Mouse (Mus musculus) heart, postnatal 0 days (tissue): ENCODE measurements around the gene Treh. TPM values are rescaled to one million over a fixed set of nuclear protein-coding genes. Genes with fewer than 3 reads are reported as not detected.

Experiments used
- ATAC-seq: fragments of 200-750 bp; cut with Nextera tagmentation; 2 replicates; pipeline ENCODE4 v1.8.0; 2017; ENCODE audit warnings: low read depth, moderate number of reproducible peaks, moderate library complexity; ENCODE audit not compliant: insufficient read depth
- DNase-seq: peaks from one replicate; pipeline ENCODE4 v3.0.0-alpha.2; 2016; ENCODE audit warnings: low spot score
- H3K27ac ChIP-seq: fragments of 300-500 bp; sonication (generic); 2 replicates; pipeline ENCODE4 v1.5.1; 2014; ENCODE audit warnings: low read depth, mild to moderate bottlenecking
- H3K27me3 ChIP-seq: fragments of 300-500 bp; sonication (generic); 2 replicates; pipeline ENCODE4 v1.6.1; 2014; ENCODE audit warnings: low read length, mixed read lengths; ENCODE audit not compliant: control insufficient read depth, insufficient read depth
- H3K36me3 ChIP-seq: fragments of 300-500 bp; sonication (generic); replicated peaks from 2 replicates; pipeline ENCODE4 v1.6.1; 2014; ENCODE audit warnings: low read length, mixed read lengths; ENCODE audit not compliant: control insufficient read depth, insufficient read depth
- H3K4me1 ChIP-seq: fragments of 300-500 bp; sonication (generic); 2 replicates; pipeline ENCODE4 v1.6.1; 2014; ENCODE audit warnings: antibody characterized with exemption; ENCODE audit not compliant: control insufficient read depth, insufficient read depth
- H3K4me2 ChIP-seq: fragments of 300-500 bp; sonication (generic); 2 replicates; pipeline ENCODE4 v1.6.1; 2014; ENCODE audit warnings: low read depth, mild to moderate bottlenecking, low read length, moderate library complexity
- H3K4me3 ChIP-seq: fragments of 300-500 bp; sonication (generic); 2 replicates; pipeline ENCODE4 v1.5.1; 2014; ENCODE audit warnings: low read depth, low read length
- H3K9ac ChIP-seq: fragments of 300-500 bp; sonication (generic); replicated peaks from 2 replicates; pipeline ENCODE4 v1.6.1; 2014; ENCODE audit warnings: low read depth, low read length, mixed read lengths
- H3K9me3 ChIP-seq: fragments of 300-500 bp; sonication (generic); replicated peaks from 2 replicates; pipeline ENCODE4 v1.6.1; 2016; ENCODE audit warnings: low read length; ENCODE audit not compliant: control insufficient read depth
- CTCF ChIP-seq: IDR thresholded peaks from 2 replicates; pipeline ENCODE4 v1.5.1; 2016; ENCODE audit warnings: antibody characterized with exemption, control low read depth, low read depth
- EP300 ChIP-seq: IDR thresholded peaks from 2 replicates; pipeline ENCODE4 v1.6.1; 2016; ENCODE audit warnings: antibody characterized with exemption, low read depth
- WGBS: fragments of 180-500 bp; shearing (Covaris S2); extraction: QIAGEN DNeasy Blood & Tissue Kit; methylation state at CpG from one replicate; pipeline ENCODE4 v1.1.7; 2014; 5-methylcytosine and 5-hydroxymethylcytosine counted together
- polyA plus RNA-seq: library from polyadenylated mRNA; unstranded; fragments of >200 nt; fragmentation: Nextera tagmentation; extraction: Ambion mirVana; gene quantifications from 2 replicates; pipeline ENCODE4 v1.2.1, GENCODE M21; 2015
- total RNA-seq: library from RNA; depleted of rRNA; stranded (reverse); fragments of >200 nt; gene quantifications from 2 replicates; pipeline ENCODE4 v1.2.3, GENCODE M21; 2014; ENCODE audit warnings: low replicate concordance

Gene Treh
- total and polyA plus RNA-seq, 2 experiments from 2014 or later, result not detected

DNA sequence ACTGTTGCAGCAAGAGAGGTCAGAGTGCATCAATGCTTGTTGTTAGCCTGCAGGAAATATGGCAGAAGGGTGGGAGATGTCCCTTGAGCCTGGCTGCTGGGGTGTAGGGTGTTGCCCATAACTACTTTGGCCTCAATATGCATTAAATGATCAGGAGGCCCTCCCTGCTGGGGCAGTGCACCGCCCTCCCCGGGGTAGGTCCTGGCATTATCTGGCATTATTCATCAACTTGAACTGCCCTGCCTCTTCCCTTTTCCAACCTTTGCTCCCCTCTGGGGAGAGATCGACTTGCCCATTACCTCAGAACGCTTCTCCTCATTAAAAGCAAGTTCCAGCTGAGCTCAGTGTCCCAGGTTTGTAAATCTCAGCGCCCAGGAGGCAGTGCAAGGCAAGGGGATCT, 6.5 kb downstream of the Treh start:
- Histone ChIP-seq H3K4me3 (no peak overlapping the region), H3K9ac (no peak overlapping the region), H3K9me3 (no peaks in the 10 kb centered on the region), H3K36me3 (no peaks in the 10 kb centered on the region), H3K4me1 (no peaks in the 10 kb centered on the region), H3K27ac (no peak overlapping the region), H3K27me3 (no peaks in the 10 kb centered on the region), H3K4me2 (no peak overlapping the region)
- DNase-seq, result no peak
- TF ChIP-seq CTCF, result no peak
- TF ChIP-seq EP300, result no peak
- WGBS, result 67% methylated on average over 5 of the region's 5 CpGs
- ATAC-seq, result no peak

GRCm38 (mm10) chr9:44683046-44683445, 10.0 kb downstream of the Treh start:
- no peaks in the 10 kb centered on the region for H3K4me1 ChIP-seq
- H3K9me3 ChIP-seq, result no peaks in the 10 kb centered on the region
- H3K9ac ChIP-seq, result no peak overlapping the region
- no peak overlapping the region for H3K4me2 ChIP-seq
- no peak overlapping the region for H3K27ac ChIP-seq
- no peak for TF ChIP-seq EP300
- no peak for TF ChIP-seq CTCF
- ATAC-seq, result no peak
- WGBS, result 85% methylated on average over 8 of the region's 8 CpGs
- DNase-seq, result no peak
- no peak overlapping the region for H3K4me3 ChIP-seq
- H3K27me3 ChIP-seq, result no peaks in the 10 kb centered on the region
- H3K36me3 ChIP-seq, result peaks cover 19% of the 10 kb centered on the region

- Histone ChIP-seq H3K9ac (no peak overlapping the region), H3K9me3 (no peaks in the 10 kb centered on the region), H3K36me3 (peaks cover 41% of the 10 kb centered on the region), H3K4me2 (no peak overlapping the region), H3K4me1 (no peaks in the 10 kb centered on the region), H3K27ac (peak overlapping the region; percentile 34; the same call in 1 of the 2 replicates), H3K27me3 (no peaks in the 10 kb centered on the region), H3K4me3 (no peak overlapping the region)
- WGBS, result 35% methylated on average over 14 of the region's 14 CpGs
- DNase-seq, result peak; percentile 47
- peak; percentile 37 for ATAC-seq
- no peak; the same call in 1 of the 2 replicates for TF ChIP-seq EP300
- TF ChIP-seq CTCF, result peak; percentile 93
Measured at GRCm38 (mm10) chr9:44685346-44686330, 12.6 kb downstream of the Treh start.

DNA sequence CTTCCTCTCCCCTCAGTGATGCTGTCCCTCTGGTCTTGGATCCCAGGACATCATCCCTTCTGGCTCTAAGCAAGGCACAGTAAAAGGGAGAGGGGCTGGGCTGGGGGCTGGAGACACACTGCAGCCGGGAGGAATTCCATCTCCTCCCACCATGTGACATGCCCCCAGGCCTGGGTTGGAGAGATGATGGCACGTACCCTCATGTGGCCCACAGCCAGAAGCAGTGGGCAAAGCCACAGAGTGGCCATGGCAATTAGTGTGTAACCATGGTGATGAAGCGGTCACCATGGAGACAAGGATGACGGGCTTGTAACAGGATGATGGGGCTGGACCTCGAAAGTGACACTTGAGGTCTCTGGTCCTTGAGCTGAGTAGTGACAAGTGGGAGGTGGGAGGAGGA, 13.6 kb downstream of the Treh start:
- no peak for ATAC-seq
- no peak overlapping the region for H3K9ac ChIP-seq
- WGBS, result 80% methylated on average over 5 of the region's 5 CpGs
- H3K4me2 ChIP-seq, result no peak overlapping the region
- no peaks in the 10 kb centered on the region for H3K9me3 ChIP-seq
- H3K27me3 ChIP-seq, result no peaks in the 10 kb centered on the region
- H3K4me3 ChIP-seq, result no peak overlapping the region
- H3K27ac ChIP-seq, result no peak overlapping the region
- H3K36me3 ChIP-seq, result peaks cover 47% of the 10 kb centered on the region
- no peak for DNase-seq
- H3K4me1 ChIP-seq, result 0 out of 2 replicates have a peak, but pooled peaks cover 10% of the 10 kb centered on the region
- TF ChIP-seq CTCF (no peak), EP300 (no peak)

DNA sequence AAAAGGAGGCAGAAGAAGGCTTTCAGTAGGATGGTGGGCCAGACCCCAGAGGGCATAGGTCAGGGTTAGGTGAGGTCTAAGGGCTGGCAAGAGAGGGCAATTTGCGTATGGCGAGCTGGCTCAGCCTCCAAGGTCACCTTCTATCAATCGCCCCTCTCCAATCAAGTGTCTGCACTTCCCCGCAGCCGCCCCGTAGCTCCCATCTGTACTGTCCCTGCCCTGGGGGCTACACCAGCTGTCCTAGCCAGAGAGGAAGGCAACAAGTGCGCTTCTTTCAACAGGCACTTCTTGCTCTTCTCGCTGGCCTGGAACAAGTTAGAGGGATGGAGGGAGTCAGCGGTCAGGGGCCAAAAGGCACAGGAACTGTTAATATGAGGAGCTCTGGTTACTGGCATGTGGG, 15.0 kb downstream of the Treh start:
- no peak overlapping the region for H3K4me3 ChIP-seq
- H3K27ac ChIP-seq, result no peak overlapping the region
- no peak for DNase-seq
- H3K4me1 ChIP-seq, result peaks cover 19% of the 10 kb centered on the region
- H3K9me3 ChIP-seq, result no peaks in the 10 kb centered on the region
- no peak for TF ChIP-seq EP300
- TF ChIP-seq CTCF, result no peak
- no peak for ATAC-seq
- H3K36me3 ChIP-seq, result peaks cover 50% of the 10 kb centered on the region
- no peak overlapping the region for H3K4me2 ChIP-seq
- no peaks in the 10 kb centered on the region for H3K27me3 ChIP-seq
- WGBS, result 69% methylated on average over 9 of the region's 9 CpGs
- no peak overlapping the region for H3K9ac ChIP-seq
